In the genomic region with DNA sequence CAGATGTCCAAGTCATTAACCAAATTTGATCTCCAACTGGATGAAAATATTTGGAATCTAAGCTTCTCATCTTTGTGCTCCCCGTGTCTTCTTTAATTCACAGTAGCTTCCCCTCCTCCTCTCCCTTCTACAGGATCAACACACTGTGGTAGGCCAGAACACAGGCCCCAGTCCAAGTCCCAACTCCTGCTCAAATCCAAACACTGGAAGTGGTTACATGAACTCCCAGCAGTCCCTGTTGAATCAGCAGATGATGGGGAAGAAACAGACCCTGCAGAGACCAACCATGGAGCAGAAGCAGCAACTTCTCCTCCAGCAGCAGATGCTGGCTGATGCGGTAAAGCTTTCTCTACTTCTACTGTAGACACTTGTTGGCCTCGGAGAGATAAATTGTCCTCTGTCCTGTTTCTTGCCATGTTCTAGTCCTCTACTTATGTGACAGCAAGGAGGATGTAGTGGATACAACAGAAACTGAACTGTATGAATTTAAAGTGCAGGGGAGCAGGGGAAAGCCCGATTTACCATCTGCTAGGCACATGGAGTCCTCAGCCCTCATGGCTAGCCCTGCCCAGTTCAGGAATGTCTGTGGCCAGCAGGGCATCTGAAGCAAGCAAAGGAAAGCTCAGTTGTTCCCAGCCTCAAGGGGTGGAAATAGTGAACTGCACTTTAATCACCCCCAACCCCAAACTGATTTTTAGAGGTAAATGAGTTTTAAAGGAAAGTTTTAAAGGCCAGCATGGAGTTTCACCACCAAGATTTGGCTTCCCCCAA, we compare ENCODE assay signal across 12 mouse cellular contexts. TPM values are rescaled to one million over a fixed set of nuclear protein-coding genes. Genes with fewer than 3 reads are reported as not detected.
A peak's percentile ranks its signal among the peaks of the same experiment; 100 is the strongest.
DNase-seq lines count a peak whose midpoint lies in the region; ATAC-seq and TF ChIP-seq lines count a peak whose summit lies in the region.
"Had no signal": no experiment of that assay in that cellular context is flagged by ENCODE, and none has a peak within 500 bp of the region (broad histone marks: within the 10 kb centered on the region; RNA-seq: fewer than 3 reads in every experiment).

No protein-coding gene starts in this region.

- 67% methylated on average over 4 of the region's 4 CpGs for WGBS in hindbrain, embryonic 11.5 days
- 81% methylated on average over 4 of the region's 4 CpGs for WGBS in hindbrain, postnatal 0 days
- WGBS in intestine, embryonic 15.5 days, result 68% methylated on average over 4 of the region's 4 CpGs

- POLR2A ChIA-PET in Patski (lab: Charles Lee), result no interaction called here

- no peaks in the 10 kb centered on the region for H3K79me2 ChIP-seq in C2C12 (ENCODE audit: control insufficient read depth, insufficient read depth)

- DNase-seq in hindbrain, embryonic 11.5 days (ENCODE audit: low spot score), result peak; percentile 13
- no peak for DNase-seq in hindbrain, postnatal 0 days (ENCODE audit: low spot score)
- no peak for DNase-seq in Patski (ENCODE audit: low read depth, low spot score)
- no peak for DNase-seq in layer of hippocampus, postnatal 36 days
- DNase-seq in right cerebral cortex, adult 2 months (ENCODE audit: low spot score in 2 of 2), result no peak
- no peak for DNase-seq in spleen, postnatal 14 days (ENCODE audit: low spot score in 2 of 2)
- DNase-seq: adrenal gland, postnatal 25 days; cerebellum, postnatal 25 days had no signal

- H3K4me3 ChIP-seq in hindbrain, embryonic 11.5 days (ENCODE audit: low read depth, low read length), result no peak overlapping the region
- no peak overlapping the region for H3K4me3 ChIP-seq in hindbrain, postnatal 0 days (ENCODE audit: low read length)
- no peak overlapping the region for H3K4me3 ChIP-seq in C2C12 (ENCODE audit: insufficient read depth, poor library complexity, severe bottlenecking)
- no peak overlapping the region for H3K4me3 ChIP-seq in intestine, embryonic 15.5 days (replicated peaks)
- H3K4me3 ChIP-seq: heart, embryonic 15.5 days; kidney, embryonic 15.5 days had no signal

- no peak for ATAC-seq in hindbrain, embryonic 11.5 days (ENCODE audit: low FRiP score)
- ATAC-seq in hindbrain, postnatal 0 days, result no peak
- peak; percentile 89 for ATAC-seq in Patski
- peak; percentile 28; the same call in 1 of the 2 replicates for ATAC-seq in intestine, embryonic 15.5 days

- TF ChIP-seq CTCF in hindbrain, postnatal 0 days (IDR thresholded peaks at IDR 0.05; ENCODE audit: low read depth), result no peak; the same call in 1 of the 2 replicates
- no peak for TF ChIP-seq CTCF in C2C12 (IDR thresholded peaks at IDR 0.05; ENCODE audit: control insufficient read depth, insufficient read depth, insufficient read length)
- peak; percentile 43 for TF ChIP-seq CTCF in Patski (IDR thresholded peaks at IDR 0.05)

- H3ac ChIP-seq in C2C12 (ENCODE audit: control insufficient read depth, insufficient read length, low read depth), result no peak overlapping the region

- no peaks in the 10 kb centered on the region for H3K36me3 ChIP-seq in hindbrain, embryonic 11.5 days (ENCODE audit: control insufficient read depth, insufficient read depth, low read length)
- no peaks in the 10 kb centered on the region for H3K36me3 ChIP-seq in hindbrain, postnatal 0 days (ENCODE audit: insufficient read depth, low read length)
- no peaks in the 10 kb centered on the region for H3K36me3 ChIP-seq in C2C12 (ENCODE audit: control insufficient read depth, insufficient read depth)
- H3K36me3 ChIP-seq in intestine, embryonic 15.5 days, result no peaks in the 10 kb centered on the region
- H3K36me3 ChIP-seq: heart, embryonic 15.5 days had no signal

- no peak overlapping the region for H3K9ac ChIP-seq in hindbrain, embryonic 11.5 days (ENCODE audit: low read depth, low read length)
- H3K9ac ChIP-seq in hindbrain, postnatal 0 days (replicated peaks; ENCODE audit: low read length), result no peak overlapping the region
- H3K9ac ChIP-seq in intestine, embryonic 15.5 days, result no peak overlapping the region
- H3K9ac ChIP-seq: heart, embryonic 15.5 days; kidney, embryonic 15.5 days had no signal

- no peaks in the 10 kb centered on the region for H3K79me3 ChIP-seq in C2C12 (ENCODE audit: low read depth)

- no peak overlapping the region for H3K4me2 ChIP-seq in hindbrain, embryonic 11.5 days (replicated peaks; ENCODE audit: low read depth, low read length)
- H3K4me2 ChIP-seq in hindbrain, postnatal 0 days (ENCODE audit: low read depth, low read length), result no peak overlapping the region
- H3K4me2 ChIP-seq in intestine, embryonic 15.5 days (replicated peaks), result no peak overlapping the region
- H3K4me2 ChIP-seq: heart, embryonic 15.5 days; kidney, embryonic 15.5 days had no signal

- in situ Hi-C loops in Patski (cut with MboI; ENCODE audit: low pct_unique_long_range_greater_than_20kb), result no loop called here

- H3K9me3 ChIP-seq in hindbrain, embryonic 11.5 days (ENCODE audit: control insufficient read depth, low read length), result no peaks in the 10 kb centered on the region
- H3K9me3 ChIP-seq in hindbrain, postnatal 0 days (ENCODE audit: low read length), result no peaks in the 10 kb centered on the region
- no peaks in the 10 kb centered on the region for H3K9me3 ChIP-seq in intestine, embryonic 15.5 days
- H3K9me3 ChIP-seq: heart, embryonic 15.5 days; kidney, embryonic 15.5 days had no signal

- no peaks in the 10 kb centered on the region for H3K27me3 ChIP-seq in hindbrain, embryonic 11.5 days (ENCODE audit: control insufficient read depth, insufficient read depth, low read length)
- H3K27me3 ChIP-seq in hindbrain, postnatal 0 days (ENCODE audit: insufficient read depth, low read length), result no peaks in the 10 kb centered on the region
- no peaks in the 10 kb centered on the region for H3K27me3 ChIP-seq in C2C12 (ENCODE audit: control insufficient read depth, insufficient read depth, insufficient read length)
- H3K27me3 ChIP-seq in Patski, result no peaks in the 10 kb centered on the region
- H3K27me3 ChIP-seq in intestine, embryonic 15.5 days (replicated peaks), result no peaks in the 10 kb centered on the region
- H3K27me3 ChIP-seq: heart, embryonic 15.5 days; kidney, embryonic 15.5 days had no signal

- H3K4me1 ChIP-seq in hindbrain, embryonic 11.5 days (replicated peaks; ENCODE audit: control insufficient read depth, insufficient read depth, low read length), result 0 out of 2 replicates have a peak, but pooled peaks cover 3% of the 10 kb centered on the region
- H3K4me1 ChIP-seq in hindbrain, postnatal 0 days (ENCODE audit: insufficient read depth, low read length), result 0 out of 2 replicates have a peak, but pooled peaks cover 6% of the 10 kb centered on the region
- H3K4me1 ChIP-seq in intestine, embryonic 15.5 days (replicated peaks), result no peaks in the 10 kb centered on the region; the same call in 1 of the 2 replicates
- H3K4me1 ChIP-seq: kidney, embryonic 15.5 days had no signal

- no peak overlapping the region for H3K27ac ChIP-seq in hindbrain, embryonic 11.5 days (ENCODE audit: low read depth, low read length)
- H3K27ac ChIP-seq in hindbrain, postnatal 0 days, result no peak overlapping the region
- peak overlapping the region; percentile 1; the same call in 1 of the 2 replicates for H3K27ac ChIP-seq in intestine, embryonic 15.5 days
- H3K27ac ChIP-seq: heart, embryonic 15.5 days; kidney, embryonic 15.5 days had no signal

- CTCF ChIA-PET in Patski (lab: Charles Lee), result interaction anchor here (0.9 to 2.6 kb wide), 5 partner anchors 9 to 16 kb away, joined by 3 to 7 read pairs (median 6); no protein-coding TSS in a partner anchor

TF ChIP-seq in C2C12, 6 proteins besides CTCF, POLR2A, EP300 and RAD21:
- TF ChIP-seq MYOD1 (IDR thresholded peaks at IDR 0.05; ENCODE audit: control insufficient read depth, insufficient read length, low read depth) (no peak), MAX (IDR thresholded peaks at IDR 0.05) (peak; percentile 45), CEBPB (IDR thresholded peaks at IDR 0.05; ENCODE audit: low read depth) (no peak), USF1 (IDR thresholded peaks at IDR 0.05; ENCODE audit: low read depth) (no peak), MYOG (IDR thresholded peaks at IDR 0.05; ENCODE audit: control insufficient read depth, extremely low read depth, insufficient read length) (no peak), FOSL1 (IDR thresholded peaks at IDR 0.05; ENCODE audit: insufficient read depth, low read length, poor library complexity, severe bottlenecking) (no peak)

RNA-seq across cellular contexts. Expression of a gene that starts 51.0 kb away (rescaled TPM):
- 79.1 and 79.3 TPM in 2 replicates for polyA plus RNA-seq in hindbrain, embryonic 11.5 days (2014; fragmentation: Nextera tagmentation; extraction: Ambion mirVana)
- total RNA-seq in hindbrain, postnatal 0 days (2014; rRNA removed), result 36.9 and 40.8 TPM in 2 replicates
- 53.6 and 53.8 TPM in 2 replicates for polyA plus RNA-seq in hindbrain, postnatal 0 days (2015; fragmentation: Nextera tagmentation; extraction: Ambion mirVana)
- polyA plus RNA-seq in C2C12 (2012; fragmentation: generic; extraction: Trizol) (30.8 TPM), Patski (2021) (68.0 TPM)
- 68.0 and 73.8 TPM in 2 replicates for polyA plus RNA-seq in intestine, embryonic 15.5 days (2015; fragmentation: Nextera tagmentation; extraction: Ambion mirVana)
- 10 to 100 TPM; 55.2 to 55.5 TPM for total RNA-seq in layer of hippocampus, postnatal 36 days (2021)

Comparison
In these comparisons a context has a peak if more than half of its experiments do, and no peak if none do; other contexts are left out.
1. ATAC-seq: peak in Patski (single experiment) and intestine, embryonic 15.5 days (single experiment); none in hindbrain, embryonic 11.5 days (single experiment) and hindbrain, postnatal 0 days (single experiment).